Mouse (Mus musculus): ENCODE data around the gene Hoxd3. TPM values are rescaled to one million over a fixed set of nuclear protein-coding genes. Genes with fewer than 3 reads are reported as not detected.
A peak's percentile ranks its signal among the peaks of the same experiment; 100 is the strongest.

Gene Hoxd3
- polyA plus RNA-seq, 1 experiment, result not detected

- Histone ChIP-seq H3K36me3 (ENCODE audit: control insufficient read depth, insufficient read depth, low read length, poor library complexity, severe bottlenecking) (no peaks in the 10 kb centered on the region), H3K4me3 (ENCODE audit: low read depth, low read length) (no peak overlapping the region), H3K4me1 (ENCODE audit: control insufficient read depth, insufficient read depth, low read length) (no peaks in the 10 kb centered on the region), H3K27ac (ENCODE audit: insufficient read depth, low read length) (no peak overlapping the region), H3K9me3 (replicated peaks; ENCODE audit: control insufficient read depth, insufficient read depth, low read length, poor library complexity, severe bottlenecking) (no peaks in the 10 kb centered on the region), H3K27me3 (ENCODE audit: control insufficient read depth, insufficient read depth, low read length, poor library complexity, severe bottlenecking) (peaks cover 59% of the 10 kb centered on the region), H3K9ac (ENCODE audit: low read depth, poor library complexity, severe bottlenecking) (no peak overlapping the region)
- TF ChIP-seq EP300 (IDR thresholded peaks at IDR 0.05; ENCODE audit: insufficient read depth, low read depth, low read length) (no peak), CTCF (IDR thresholded peaks at IDR 0.05; ENCODE audit: low read depth, low read length) (no peak), POLR2A (IDR thresholded peaks at IDR 0.05; ENCODE audit: insufficient read depth, low read length) (no peak)
Observed at GRCm38 (mm10) chr2:74690338-74690716, 21.4 kb upstream of the Hoxd3 start.

- H3K4me3 ChIP-seq (ENCODE audit: low read depth, low read length), result peak within 1 kb of the TSS; percentile 49
- no peak within 1 kb of the TSS for H3K27ac ChIP-seq (ENCODE audit: insufficient read depth, low read length)
- TF ChIP-seq EP300 (IDR thresholded peaks at IDR 0.05; ENCODE audit: insufficient read depth, low read depth, low read length) (no peak), CTCF (IDR thresholded peaks at IDR 0.05; ENCODE audit: low read depth, low read length) (peak; percentile 59)
- H3K36me3 ChIP-seq (ENCODE audit: control insufficient read depth, insufficient read depth, low read length, poor library complexity, severe bottlenecking), result no peaks in the 10 kb centered on the region
- no peaks in the 10 kb centered on the region for H3K4me1 ChIP-seq (ENCODE audit: control insufficient read depth, insufficient read depth, low read length)
- H3K9ac ChIP-seq (ENCODE audit: low read depth, poor library complexity, severe bottlenecking), result 0 out of 2 replicates have a peak within 1 kb of the TSS, but pooled peaks have one; percentile 10
- H3K9me3 ChIP-seq (replicated peaks; ENCODE audit: control insufficient read depth, insufficient read depth, low read length, poor library complexity, severe bottlenecking), result no peaks in the 10 kb centered on the region
- H3K27me3 ChIP-seq (ENCODE audit: control insufficient read depth, insufficient read depth, low read length, poor library complexity, severe bottlenecking), result peaks cover 64% of the 10 kb centered on the region
Observed at GRCm38 (mm10) chr2:74691022-74691951, 20.4 kb upstream of the Hoxd3 start, which contains the start of gene Hoxd10. Gene Hoxd10 (plus strand): TSS chr2:74691924.

DNA sequence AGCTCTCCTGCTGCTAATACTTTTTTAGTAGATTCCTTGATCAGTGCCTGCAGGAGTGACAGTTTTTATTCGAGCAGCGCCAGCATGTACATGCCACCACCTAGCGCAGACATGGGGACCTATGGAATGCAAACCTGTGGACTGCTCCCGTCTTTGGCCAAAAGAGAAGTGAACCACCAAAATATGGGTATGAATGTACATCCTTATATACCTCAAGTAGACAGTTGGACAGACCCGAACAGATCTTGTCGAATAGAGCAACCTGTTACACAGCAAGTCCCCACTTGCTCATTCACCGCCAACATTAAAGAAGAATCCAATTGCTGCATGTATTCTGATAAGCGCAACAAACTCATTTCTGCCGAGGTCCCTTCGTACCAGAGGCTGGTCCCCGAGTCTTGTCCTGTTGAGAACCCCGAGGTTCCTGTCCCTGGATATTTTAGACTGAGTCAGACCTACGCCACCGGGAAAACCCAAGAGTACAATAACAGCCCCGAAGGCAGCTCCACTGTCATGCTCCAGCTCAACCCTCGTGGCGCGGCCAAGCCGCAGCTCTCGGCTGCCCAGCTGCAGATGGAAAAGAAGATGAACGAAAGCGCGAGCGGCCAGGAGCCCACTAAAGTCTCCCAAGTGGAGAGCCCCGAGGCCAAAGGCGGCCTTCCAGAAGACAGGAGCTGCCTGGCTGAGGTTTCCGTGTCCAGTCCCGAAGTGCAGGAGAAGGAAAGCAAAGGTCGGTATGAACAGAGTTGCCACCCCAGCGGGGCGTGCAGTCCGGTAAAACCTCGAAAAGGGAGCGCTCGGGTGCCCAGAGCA, 19.5 kb upstream of the Hoxd3 start:
- Histone ChIP-seq H3K36me3 (ENCODE audit: control insufficient read depth, insufficient read depth, low read length, poor library complexity, severe bottlenecking) (no peaks in the 10 kb centered on the region), H3K9ac (ENCODE audit: low read depth, poor library complexity, severe bottlenecking) (no peak overlapping the region), H3K27me3 (ENCODE audit: control insufficient read depth, insufficient read depth, low read length, poor library complexity, severe bottlenecking) (peaks cover 64% of the 10 kb centered on the region), H3K4me1 (ENCODE audit: control insufficient read depth, insufficient read depth, low read length) (no peaks in the 10 kb centered on the region), H3K9me3 (replicated peaks; ENCODE audit: control insufficient read depth, insufficient read depth, low read length, poor library complexity, severe bottlenecking) (no peaks in the 10 kb centered on the region), H3K27ac (ENCODE audit: insufficient read depth, low read length) (no peak overlapping the region), H3K4me3 (ENCODE audit: low read depth, low read length) (peak overlapping the region; percentile 22)
- no peak for TF ChIP-seq CTCF (IDR thresholded peaks at IDR 0.05; ENCODE audit: low read depth, low read length)
- no peak for TF ChIP-seq POLR2A (IDR thresholded peaks at IDR 0.05; ENCODE audit: insufficient read depth, low read length)
- TF ChIP-seq EP300 (IDR thresholded peaks at IDR 0.05; ENCODE audit: insufficient read depth, low read depth, low read length), result no peak

- H3K9me3 ChIP-seq (replicated peaks; ENCODE audit: control insufficient read depth, insufficient read depth, low read length, poor library complexity, severe bottlenecking), result no peaks in the 10 kb centered on the region
- H3K27me3 ChIP-seq (ENCODE audit: control insufficient read depth, insufficient read depth, low read length, poor library complexity, severe bottlenecking), result peaks cover 62% of the 10 kb centered on the region
- no peaks in the 10 kb centered on the region for H3K4me1 ChIP-seq (ENCODE audit: control insufficient read depth, insufficient read depth, low read length)
- H3K4me3 ChIP-seq (ENCODE audit: low read depth, low read length), result no peak overlapping the region; the same call in 1 of the 2 replicates
- no peaks in the 10 kb centered on the region for H3K36me3 ChIP-seq (ENCODE audit: control insufficient read depth, insufficient read depth, low read length, poor library complexity, severe bottlenecking)
- TF ChIP-seq EP300 (IDR thresholded peaks at IDR 0.05; ENCODE audit: insufficient read depth, low read depth, low read length) (no peak), CTCF (IDR thresholded peaks at IDR 0.05; ENCODE audit: low read depth, low read length) (no peak), POLR2A (IDR thresholded peaks at IDR 0.05; ENCODE audit: insufficient read depth, low read length) (no peak)
- no peak overlapping the region for H3K27ac ChIP-seq (ENCODE audit: insufficient read depth, low read length)
- no peak overlapping the region for H3K9ac ChIP-seq (ENCODE audit: low read depth, poor library complexity, severe bottlenecking)
Observed at GRCm38 (mm10) chr2:74692808-74693431, 18.8 kb upstream of the Hoxd3 start.

- TF ChIP-seq EP300 (IDR thresholded peaks at IDR 0.05; ENCODE audit: insufficient read depth, low read depth, low read length) (no peak), CTCF (IDR thresholded peaks at IDR 0.05; ENCODE audit: low read depth, low read length) (no peak), POLR2A (IDR thresholded peaks at IDR 0.05; ENCODE audit: insufficient read depth, low read length) (no peak)
- peaks cover 65% of the 10 kb centered on the region for H3K27me3 ChIP-seq (ENCODE audit: control insufficient read depth, insufficient read depth, low read length, poor library complexity, severe bottlenecking)
- no peak overlapping the region for H3K27ac ChIP-seq (ENCODE audit: insufficient read depth, low read length)
- no peak overlapping the region for H3K4me3 ChIP-seq (ENCODE audit: low read depth, low read length)
- no peak overlapping the region for H3K9ac ChIP-seq (ENCODE audit: low read depth, poor library complexity, severe bottlenecking)
- H3K4me1 ChIP-seq (ENCODE audit: control insufficient read depth, insufficient read depth, low read length), result no peaks in the 10 kb centered on the region
- H3K9me3 ChIP-seq (replicated peaks; ENCODE audit: control insufficient read depth, insufficient read depth, low read length, poor library complexity, severe bottlenecking), result no peaks in the 10 kb centered on the region
- H3K36me3 ChIP-seq (ENCODE audit: control insufficient read depth, insufficient read depth, low read length, poor library complexity, severe bottlenecking), result no peaks in the 10 kb centered on the region
Observed at GRCm38 (mm10) chr2:74693432-74693827, 18.3 kb upstream of the Hoxd3 start.

Data from ES-Bruce4 (cell line).